Mouse (Mus musculus) liver, postnatal 0 days (tissue): ENCODE data around the gene Tedc2. TPM values are rescaled to one million over a fixed set of nuclear protein-coding genes. Genes with fewer than 3 reads are reported as not detected.

Experiments used
- ATAC-seq: fragments of 200-750 bp; cut with Nextera tagmentation; 2 replicates; pipeline ENCODE4 v1.8.0; 2017; ENCODE audit warnings: mild to moderate bottlenecking, moderate library complexity
- DNase-seq: peaks from one replicate; pipeline ENCODE4 v3.0.0-alpha.2; 2016
- H3K27ac ChIP-seq: fragments of 300-500 bp; sonication (generic); 2 replicates; pipeline ENCODE4 v1.5.1; 2014; ENCODE audit warnings: antibody characterized with exemption, moderate library complexity, mild to moderate bottlenecking, low read depth
- H3K27me3 ChIP-seq: fragments of 300-500 bp; sonication (generic); 2 replicates; pipeline ENCODE4 v1.6.1; 2014; ENCODE audit warnings: low read length, control low read depth, mixed read lengths; ENCODE audit not compliant: insufficient read depth
- H3K36me3 ChIP-seq: fragments of 300-500 bp; sonication (generic); replicated peaks from 2 replicates; pipeline ENCODE4 v1.6.1; 2014; ENCODE audit warnings: mild to moderate bottlenecking, control low read depth, low read length, moderate library complexity, mixed read lengths; ENCODE audit not compliant: insufficient read depth
- H3K4me1 ChIP-seq: fragments of 300-500 bp; sonication (generic); 2 replicates; pipeline ENCODE4 v1.6.1; 2014; ENCODE audit warnings: antibody characterized with exemption, mild to moderate bottlenecking, control low read depth; ENCODE audit not compliant: insufficient read depth
- H3K4me2 ChIP-seq: fragments of 300-500 bp; sonication (generic); 2 replicates; pipeline ENCODE4 v1.6.1; 2014; ENCODE audit warnings: low read depth, mild to moderate bottlenecking, low read length, moderate library complexity, mixed read lengths
- H3K4me3 ChIP-seq: fragments of 300-500 bp; sonication (generic); 2 replicates; pipeline ENCODE4 v1.5.1; 2014; ENCODE audit warnings: low read depth, low read length
- H3K9ac ChIP-seq: fragments of 300-500 bp; sonication (generic); replicated peaks from 2 replicates; pipeline ENCODE4 v1.6.1; 2014; ENCODE audit warnings: mild to moderate bottlenecking, moderate library complexity
- H3K9me3 ChIP-seq: fragments of 300-500 bp; sonication (generic); 2 replicates; pipeline ENCODE4 v1.6.1; 2016; ENCODE audit warnings: mild to moderate bottlenecking, control low read depth, low read length, mixed read lengths
- CTCF ChIP-seq: sonication (generic); IDR thresholded peaks from 2 replicates; pipeline ENCODE4 v1.5.1; 2016; ENCODE audit warnings: antibody characterized with exemption, low read depth
- EP300 ChIP-seq: IDR thresholded peaks from 2 replicates; pipeline ENCODE4 v1.6.1; 2016; ENCODE audit warnings: antibody characterized with exemption, low read depth, mild to moderate bottlenecking
- WGBS: fragments of 180-500 bp; shearing (Covaris S2); extraction: QIAGEN DNeasy Blood & Tissue Kit; methylation state at CpG from one replicate; pipeline ENCODE4 v1.1.7; 2014; ENCODE audit not compliant: insufficient replicate concordance; 5-methylcytosine and 5-hydroxymethylcytosine counted together
- polyA plus RNA-seq: library from polyadenylated mRNA; unstranded; fragments of >200 nt; fragmentation: Nextera tagmentation; extraction: Ambion mirVana; gene quantifications from 2 replicates; pipeline ENCODE4 v1.2.1, GENCODE M21; 2015

The Tedc2 gene
- polyA plus RNA-seq, 1 experiment from 2014 or later, result 7.4 TPM

DNA sequence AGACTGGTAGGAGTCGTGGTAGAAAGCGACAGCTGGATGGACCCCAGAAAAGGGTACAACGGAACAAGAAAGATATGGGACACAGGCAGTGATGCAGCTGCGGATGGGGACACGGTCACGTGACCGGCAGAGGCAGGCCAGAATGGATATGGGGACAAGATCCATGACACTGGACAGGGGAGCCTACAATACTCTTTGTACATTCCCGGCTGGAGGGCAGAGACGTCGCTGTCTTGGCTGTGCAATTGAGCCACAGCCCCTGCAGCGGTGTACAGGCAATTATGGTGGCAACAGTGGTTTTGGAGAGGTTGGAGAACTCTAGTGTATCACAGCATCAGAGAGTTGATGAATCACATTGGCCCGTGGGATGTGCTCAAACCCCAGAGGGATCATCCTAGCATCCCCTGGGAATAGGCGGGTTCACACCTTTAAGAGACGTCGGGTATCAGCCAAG lies 14.7 kb downstream of the Tedc2 start:
- Histone ChIP-seq H3K4me3 (peak overlapping the region; percentile 86), H3K36me3 (peaks cover 5% of the 10 kb centered on the region), H3K27me3 (peaks cover 26% of the 10 kb centered on the region), H3K4me1 (peaks cover 93% of the 10 kb centered on the region), H3K9ac (peak overlapping the region; percentile 89), H3K27ac (peak overlapping the region; percentile 94), H3K4me2 (peak overlapping the region; percentile 99), H3K9me3 (no peaks in the 10 kb centered on the region)
- ATAC-seq (peak; percentile 8), DNase-seq (no peak)
- TF ChIP-seq CTCF, result no peak
- no peak for TF ChIP-seq EP300
- WGBS, result 4% methylated on average over 15 of the region's 15 CpGs

DNA sequence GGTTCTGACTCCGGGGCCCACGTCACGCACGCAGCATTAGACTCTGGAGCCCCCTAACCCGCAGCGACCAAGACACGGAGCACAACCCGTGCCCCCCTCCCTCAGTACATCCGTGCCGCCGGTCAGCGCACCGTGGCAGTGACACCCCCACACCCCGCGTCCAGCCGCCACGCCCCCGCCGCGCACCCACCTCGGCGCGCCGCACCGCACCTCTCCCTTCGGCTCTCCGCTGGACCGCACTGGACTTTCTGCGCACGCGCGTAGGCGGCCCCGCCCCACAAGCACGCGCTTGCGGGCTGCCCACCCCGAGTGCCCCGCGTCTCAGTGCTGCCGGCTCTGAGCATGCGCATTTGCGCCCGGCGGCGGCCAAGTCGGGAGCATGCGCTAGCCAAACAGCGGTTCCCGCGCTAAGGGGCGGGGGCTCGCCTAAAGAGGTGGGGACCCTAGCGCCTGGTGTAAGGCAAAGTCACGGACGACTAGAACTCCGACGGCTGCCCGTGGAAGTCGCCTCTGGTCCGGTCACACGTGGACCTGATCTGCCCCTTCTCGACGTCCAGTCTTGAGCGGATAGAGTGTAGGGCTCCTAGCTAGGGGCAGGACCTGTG lies 15.3 kb downstream of the Tedc2 start, which contains the start of gene Tbc1d24:
TSS of gene Tbc1d24 (minus strand) at position 279 of the 605 bp plus-strand sequence.
- ATAC-seq (peak; percentile 62), DNase-seq (peak; percentile 94)
- no peaks in the 10 kb centered on the region for H3K9me3 ChIP-seq
- peaks cover 26% of the 10 kb centered on the region for H3K27me3 ChIP-seq
- H3K4me2 ChIP-seq, result peak within 1 kb of the TSS; percentile 99
- H3K9ac ChIP-seq, result peak within 1 kb of the TSS; percentile 89
- H3K27ac ChIP-seq, result peak within 1 kb of the TSS; percentile 94
- TF ChIP-seq CTCF, result no peak
- no peak for TF ChIP-seq EP300
- H3K4me3 ChIP-seq, result peak within 1 kb of the TSS; percentile 86
- H3K36me3 ChIP-seq, result peaks cover 7% of the 10 kb centered on the region
- under 1% methylated on average over 58 of the region's 65 CpGs for WGBS
- H3K4me1 ChIP-seq, result peaks cover 91% of the 10 kb centered on the region

DNA sequence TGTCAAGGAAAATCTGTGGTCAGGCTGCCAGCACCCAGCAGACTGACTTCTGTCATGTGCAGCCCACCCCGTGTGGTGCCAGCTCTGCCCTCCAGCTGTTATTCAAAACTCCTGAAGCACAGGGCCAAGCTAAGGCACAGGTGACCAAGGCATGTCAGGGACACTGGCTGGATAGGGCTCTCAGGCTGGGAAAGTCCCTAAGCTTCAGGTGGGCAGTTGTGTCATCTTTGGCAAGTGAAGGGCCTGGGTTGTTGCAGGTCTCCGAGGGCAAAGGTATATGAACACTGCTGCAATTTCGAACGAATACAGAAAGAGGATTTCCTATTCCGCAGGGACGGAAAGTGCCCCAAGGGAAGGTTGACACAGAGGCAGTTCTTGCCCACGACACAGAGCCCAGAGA lies 15.8 kb downstream of the Tedc2 start:
- Histone ChIP-seq H3K4me2 (peak overlapping the region; percentile 99), H3K9me3 (no peaks in the 10 kb centered on the region), H3K27me3 (peaks cover 20% of the 10 kb centered on the region), H3K36me3 (peaks cover 7% of the 10 kb centered on the region), H3K4me3 (peak overlapping the region; percentile 86), H3K9ac (peak overlapping the region; percentile 89), H3K4me1 (peaks cover 96% of the 10 kb centered on the region), H3K27ac (peak overlapping the region; percentile 94)
- DNase-seq (peak; percentile 57), ATAC-seq (peak; percentile 45)
- TF ChIP-seq CTCF, result no peak
- TF ChIP-seq EP300, result no peak
- WGBS, result 3% methylated on average over 7 of the region's 7 CpGs

DNA sequence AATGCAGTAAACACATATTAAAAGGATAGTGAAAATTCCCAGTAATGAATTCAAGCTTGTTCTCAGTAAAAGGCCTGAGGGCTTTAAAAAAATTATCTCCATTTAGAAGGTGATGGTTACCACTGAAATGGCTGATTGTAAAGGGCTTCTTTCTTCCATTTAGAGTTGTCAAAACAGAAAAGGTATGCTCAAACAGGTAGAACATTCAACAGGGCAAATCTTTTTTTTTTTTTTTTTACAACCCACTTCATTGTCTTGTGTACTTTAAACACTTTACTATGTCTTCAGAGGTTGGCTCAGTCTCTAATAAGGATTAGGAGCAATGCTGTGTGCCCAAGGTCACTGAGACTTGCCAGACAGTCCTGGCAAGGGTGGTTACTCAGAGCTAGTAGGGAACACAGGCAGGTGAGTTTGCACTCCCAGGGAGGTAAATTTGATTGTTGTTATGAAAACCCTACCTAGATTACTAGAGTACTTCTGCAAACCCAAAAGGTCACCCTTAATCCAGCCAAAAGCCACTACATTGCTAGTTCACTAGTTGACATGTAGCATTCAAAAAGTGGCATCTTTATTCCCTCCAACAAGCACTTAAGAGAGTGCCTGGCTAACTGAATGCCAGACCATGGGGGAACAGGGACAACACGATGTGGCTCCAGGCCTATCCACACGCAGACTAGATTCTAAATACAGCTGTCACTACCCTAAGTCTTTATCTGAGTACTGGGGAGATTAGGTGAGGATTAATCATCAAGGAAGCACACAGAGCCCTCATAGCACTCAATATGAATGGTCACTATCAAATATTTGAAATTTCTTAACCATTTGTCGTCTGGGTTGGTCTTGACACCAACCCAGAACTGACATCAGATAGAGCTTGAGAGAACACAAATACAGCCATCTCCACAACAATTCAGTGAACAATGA lies 16.8 kb downstream of the Tedc2 start:
- ATAC-seq (no peak), DNase-seq (no peak)
- WGBS, result 52% methylated on average over 3 of the region's 3 CpGs
- H3K4me2 ChIP-seq, result peak overlapping the region; percentile 99
- H3K4me1 ChIP-seq, result peaks cover 96% of the 10 kb centered on the region
- peaks cover 19% of the 10 kb centered on the region for H3K27me3 ChIP-seq
- H3K4me3 ChIP-seq, result peak overlapping the region; percentile 86
- peaks cover 7% of the 10 kb centered on the region for H3K36me3 ChIP-seq
- TF ChIP-seq EP300, result no peak
- no peak for TF ChIP-seq CTCF
- no peaks in the 10 kb centered on the region for H3K9me3 ChIP-seq
- peak overlapping the region; percentile 89 for H3K9ac ChIP-seq
- H3K27ac ChIP-seq, result peak overlapping the region; percentile 94

DNA sequence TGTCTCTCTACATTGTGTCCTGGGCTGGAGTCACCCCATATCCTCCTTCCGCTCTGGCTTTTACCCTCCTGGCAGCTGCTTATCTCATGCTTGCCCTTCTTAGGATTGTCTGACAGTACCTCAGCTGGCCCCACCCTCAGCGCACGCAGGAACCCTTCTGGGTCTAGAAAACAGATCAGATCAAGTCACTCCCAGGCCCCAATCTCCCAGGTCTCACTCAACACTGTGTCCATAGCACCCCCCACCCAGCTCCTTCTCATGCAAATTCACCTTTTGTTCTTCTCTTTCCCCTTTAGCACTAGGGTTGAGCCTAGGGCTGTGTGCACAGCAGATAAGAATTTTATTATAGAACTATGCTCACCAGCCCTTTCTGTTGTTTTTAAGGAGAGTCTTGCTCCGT lies 17.6 kb downstream of the Tedc2 start:
- H3K4me1 ChIP-seq, result peaks cover 93% of the 10 kb centered on the region
- peak overlapping the region; percentile 99 for H3K4me2 ChIP-seq
- peak; percentile 60; the same call in 1 of the 2 replicates for TF ChIP-seq EP300
- no peak for TF ChIP-seq CTCF
- peak overlapping the region; percentile 89 for H3K9ac ChIP-seq
- H3K9me3 ChIP-seq, result no peaks in the 10 kb centered on the region
- H3K27me3 ChIP-seq, result peaks cover 15% of the 10 kb centered on the region
- peak overlapping the region; percentile 94 for H3K27ac ChIP-seq
- ATAC-seq, result peak; percentile 64
- 43% methylated on average over 4 of the region's 4 CpGs for WGBS
- peaks cover 10% of the 10 kb centered on the region for H3K36me3 ChIP-seq
- DNase-seq, result peak; percentile 76
- H3K4me3 ChIP-seq, result peak overlapping the region; percentile 86; the same call in 1 of the 2 replicates

DNA sequence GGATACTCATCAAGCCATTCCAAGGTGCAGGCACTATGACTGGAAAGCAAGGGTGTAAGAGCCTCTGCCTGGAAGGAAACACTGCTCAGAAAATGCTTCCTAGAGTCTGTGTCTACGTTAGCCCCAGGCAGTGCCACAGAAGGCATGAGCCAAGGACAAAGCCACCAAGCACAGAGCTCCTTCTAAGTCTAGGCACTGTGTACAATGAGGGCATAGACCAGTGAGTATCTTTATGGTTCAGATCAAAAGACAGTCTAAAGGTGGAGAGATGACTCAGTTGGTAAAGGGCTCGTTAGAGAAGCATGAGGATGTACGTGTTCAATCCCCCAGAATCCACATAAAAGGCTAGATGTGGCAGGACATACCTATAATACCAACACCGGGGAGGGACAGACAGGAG lies 19.6 kb downstream of the Tedc2 start:
- WGBS, result 76% methylated on average over 4 of the region's 4 CpGs
- Histone ChIP-seq H3K4me2 (no peak overlapping the region), H3K36me3 (peaks cover 17% of the 10 kb centered on the region), H3K27ac (no peak overlapping the region), H3K4me1 (peaks cover 90% of the 10 kb centered on the region), H3K4me3 (no peak overlapping the region), H3K27me3 (no peaks in the 10 kb centered on the region), H3K9ac (no peak overlapping the region), H3K9me3 (no peaks in the 10 kb centered on the region)
- DNase-seq (no peak), ATAC-seq (no peak)
- TF ChIP-seq CTCF, result no peak
- TF ChIP-seq EP300, result no peak
